Mouse (Mus musculus) gastrocnemius, adult 2 months (tissue): ENCODE measurements at regions not wholly inside any gene's neighbourhood (a gene's known extent, or its start where the extent isn't known, plus 50 kb on each side); places are given as distances from the start of the nearest gene placed in this dataset.

Experiments used
- DNase-seq: peaks from one replicate; pipeline ENCODE4 v3.0.0; 2022
- H3K27ac ChIP-seq: fragments of 200-600 bp; 2 replicates; pipeline ENCODE4 v1.8.1; 2022; ENCODE audit warnings: mild to moderate bottlenecking
- H3K4me3 ChIP-seq: fragments of 200-600 bp; 2 replicates; pipeline ENCODE4 v1.8.1; 2022; ENCODE audit warnings: mild to moderate bottlenecking, moderate library complexity
- CTCF ChIP-seq: fragments of 200-600 bp; IDR thresholded peaks from 2 replicates; pipeline ENCODE4 v1.8.1; 2022; ENCODE audit warnings: antibody characterized with exemption, mild to moderate bottlenecking, moderate library complexity
- intact Hi-C: fragments of 180-260 bp; cut with DNase I; formaldehyde crosslinking; loops from one replicate; pipeline ENCODE4 v1.15.1; 2025

DNA sequence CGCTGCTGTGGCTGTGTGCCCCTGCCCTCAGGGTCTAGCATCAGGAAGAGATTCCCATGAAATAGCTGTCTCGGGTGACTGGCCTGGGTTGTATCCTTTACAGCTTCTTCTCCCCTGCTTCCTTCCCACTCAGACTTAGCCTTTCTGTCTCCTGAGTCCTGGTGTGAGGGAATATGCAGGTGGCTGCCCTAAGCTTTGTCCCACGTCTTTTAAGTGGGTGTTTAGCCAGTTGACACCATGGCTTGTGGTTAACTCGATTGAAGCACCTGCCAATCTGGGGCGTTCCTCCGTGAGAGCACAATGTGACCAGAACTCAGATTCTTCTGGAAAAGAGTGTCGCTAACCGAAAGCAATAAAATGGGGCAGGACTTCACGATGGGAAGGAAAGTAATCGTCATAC is 369.4 kb upstream of the 3110018I06Rik start:
- Histone ChIP-seq H3K4me3 (no peak overlapping the region), H3K27ac (no peak overlapping the region)
- no peak for TF ChIP-seq CTCF
- intact Hi-C loops, result no loop called here
- no peak for DNase-seq

DNA sequence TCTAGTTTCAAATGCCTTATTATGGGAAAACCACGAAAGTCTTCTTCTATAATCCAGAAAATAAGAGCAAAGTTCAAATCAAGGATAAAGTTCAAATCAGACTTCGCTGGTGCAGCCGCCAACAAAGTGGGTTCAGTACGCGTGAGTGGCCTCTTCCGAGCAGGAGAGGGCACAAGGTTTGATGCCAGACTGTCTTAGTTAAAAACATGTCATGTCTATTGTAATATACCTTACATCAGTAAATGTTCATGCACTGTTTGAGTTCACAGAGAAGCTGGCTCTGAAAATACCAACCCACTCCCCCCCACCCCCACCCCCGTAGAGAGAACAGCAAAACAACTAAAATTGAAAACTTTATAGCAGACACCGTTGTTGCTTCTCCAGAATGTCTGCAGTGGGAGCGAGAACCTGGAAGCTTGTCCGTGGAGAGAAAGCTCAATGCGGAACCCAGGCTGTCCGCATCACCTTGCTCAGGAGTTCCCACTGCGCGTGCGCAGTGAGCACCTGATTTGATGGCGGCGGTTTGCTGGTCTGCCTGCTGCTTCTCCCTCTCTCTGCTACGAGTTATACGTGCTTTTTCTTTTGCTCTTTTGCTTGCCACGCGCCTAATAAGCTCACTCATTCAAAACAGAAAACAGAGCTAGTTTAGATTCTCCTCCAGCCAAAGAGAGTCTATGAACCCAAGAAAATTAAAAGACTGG is 367.8 kb upstream of the 3110018I06Rik start:
- DNase-seq, result no peak
- Histone ChIP-seq H3K27ac (no peak overlapping the region), H3K4me3 (no peak overlapping the region)
- TF ChIP-seq CTCF, result no peak
- intact Hi-C loops, result no loop called here

DNA sequence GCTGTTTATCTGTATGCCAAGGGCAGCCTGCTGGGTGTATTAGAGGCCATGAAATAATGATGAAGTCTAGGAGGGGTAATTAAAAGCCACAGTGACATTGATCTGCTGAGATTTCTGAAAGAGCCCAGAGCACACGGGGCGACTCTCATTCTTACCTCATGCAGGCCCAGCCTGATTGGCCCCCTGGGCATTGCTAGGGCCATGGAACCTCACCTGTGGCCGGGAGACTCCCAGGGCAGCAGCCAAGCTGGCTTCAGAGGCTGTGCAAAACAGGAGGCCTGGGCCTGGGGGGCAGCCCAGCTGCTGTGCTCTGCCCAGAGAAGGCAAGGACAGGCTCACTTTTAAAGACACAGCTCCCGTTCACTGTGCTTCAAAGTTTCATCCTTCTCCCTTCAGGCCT is 366.4 kb upstream of the 3110018I06Rik start:
- intact Hi-C loops, result no loop called here
- no peak for DNase-seq

DNA sequence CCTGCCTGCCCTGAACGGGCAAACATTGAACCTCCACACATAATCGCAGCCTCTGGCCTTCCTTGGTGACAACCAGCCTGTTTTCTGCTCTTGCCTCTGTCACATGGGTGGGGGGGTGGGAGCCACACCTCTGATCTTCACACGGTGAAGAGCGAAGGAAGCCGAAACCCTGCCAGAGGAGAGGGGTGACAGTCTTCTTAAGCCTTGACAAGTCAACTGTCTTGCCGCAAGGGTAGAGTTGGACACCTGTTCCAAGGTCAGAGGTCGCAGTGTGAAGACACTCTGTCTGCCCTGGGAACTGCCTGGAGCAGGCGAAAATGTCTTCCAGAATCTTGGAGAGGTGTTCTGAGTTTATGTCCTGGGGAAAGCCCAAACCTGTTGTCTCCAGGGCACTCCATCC is 364.8 kb upstream of the 3110018I06Rik start:
- no peak overlapping the region for H3K4me3 ChIP-seq
- no peak overlapping the region for H3K27ac ChIP-seq
- DNase-seq, result no peak
- intact Hi-C loops, result no loop called here
- TF ChIP-seq CTCF, result no peak

More for the DNA sequence above, 366.4 kb upstream of the 3110018I06Rik start:
- no peak overlapping the region for H3K4me3 ChIP-seq
- TF ChIP-seq CTCF, result no peak
- H3K27ac ChIP-seq, result no peak overlapping the region

DNA sequence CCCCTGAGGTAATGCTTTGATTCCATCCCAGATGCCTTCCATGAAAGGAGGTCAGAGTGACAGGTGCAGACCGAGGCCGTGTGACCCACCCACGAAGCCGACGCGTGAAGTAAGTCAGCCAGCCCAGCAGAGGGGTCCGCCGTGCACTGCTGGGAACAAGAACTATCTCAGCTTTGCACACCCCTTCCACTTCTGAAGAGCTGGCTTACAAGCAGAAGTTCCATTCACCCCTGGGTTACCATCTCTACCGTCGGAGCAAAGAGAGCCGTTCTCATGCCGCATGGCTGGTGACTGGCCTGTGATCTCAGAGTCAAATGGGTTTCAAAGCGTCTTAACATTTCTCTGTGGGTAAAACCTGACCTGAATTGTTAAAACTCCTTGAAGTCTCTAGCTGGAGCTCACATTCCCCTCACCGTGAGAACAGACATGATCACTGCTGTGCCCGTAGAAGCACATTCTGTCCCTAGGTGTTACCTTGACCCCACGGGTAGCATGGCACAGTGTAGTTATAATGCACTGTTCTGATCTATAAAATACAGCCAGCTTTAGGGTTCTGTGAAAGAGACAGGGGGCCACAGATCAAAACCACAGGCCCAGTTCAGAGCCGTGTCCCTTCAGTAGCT is 364.1 kb upstream of the 3110018I06Rik start:
- no peak for TF ChIP-seq CTCF
- Histone ChIP-seq H3K4me3 (no peak overlapping the region), H3K27ac (no peak overlapping the region)
- intact Hi-C loops, result no loop called here
- DNase-seq, result no peak

DNA sequence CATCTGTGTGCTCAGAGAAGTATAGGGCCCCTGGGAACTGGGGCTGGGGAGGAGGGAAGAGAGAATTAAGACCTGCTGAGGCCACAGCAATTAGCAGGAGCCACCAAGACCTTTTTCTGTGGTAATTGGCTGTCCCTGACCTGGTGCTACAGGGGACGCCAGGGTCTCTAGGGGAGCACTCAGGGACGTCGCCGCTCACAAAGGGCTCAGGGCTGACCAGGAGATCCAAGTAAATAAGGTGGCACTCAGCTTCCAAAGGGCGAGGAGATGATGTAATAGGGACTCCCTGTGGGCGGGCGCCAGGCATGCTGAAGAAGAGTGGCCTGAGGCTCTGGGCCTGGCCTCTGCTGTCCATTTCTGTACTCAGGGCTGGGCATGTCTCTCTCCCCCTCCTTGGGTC is 363.2 kb upstream of the 3110018I06Rik start:
- TF ChIP-seq CTCF, result no peak
- DNase-seq, result no peak
- intact Hi-C loops, result no loop called here
- Histone ChIP-seq H3K4me3 (no peak overlapping the region), H3K27ac (no peak overlapping the region)

DNA sequence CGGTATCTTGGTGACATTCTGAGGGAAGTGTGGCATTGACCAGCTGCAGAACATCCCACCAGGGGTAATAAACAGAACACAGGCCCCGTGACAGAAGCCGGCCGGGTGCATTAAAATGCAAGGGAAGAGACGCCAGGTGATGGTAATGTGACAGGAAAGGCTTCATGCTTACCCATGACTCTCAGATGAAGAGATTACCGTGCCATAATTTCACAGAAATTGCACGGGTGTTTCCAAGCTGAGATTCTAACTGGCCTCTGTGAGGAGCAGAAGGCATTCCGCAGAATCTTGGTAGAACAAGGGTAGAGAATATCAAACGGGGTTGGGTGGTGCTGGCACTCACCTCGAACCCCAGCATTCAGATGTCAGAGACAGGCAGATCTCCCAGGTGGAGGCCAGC is 362.4 kb upstream of the 3110018I06Rik start:
- no peak for DNase-seq
- intact Hi-C loops, result no loop called here
- no peak overlapping the region for H3K4me3 ChIP-seq
- no peak for TF ChIP-seq CTCF
- no peak overlapping the region for H3K27ac ChIP-seq

DNA sequence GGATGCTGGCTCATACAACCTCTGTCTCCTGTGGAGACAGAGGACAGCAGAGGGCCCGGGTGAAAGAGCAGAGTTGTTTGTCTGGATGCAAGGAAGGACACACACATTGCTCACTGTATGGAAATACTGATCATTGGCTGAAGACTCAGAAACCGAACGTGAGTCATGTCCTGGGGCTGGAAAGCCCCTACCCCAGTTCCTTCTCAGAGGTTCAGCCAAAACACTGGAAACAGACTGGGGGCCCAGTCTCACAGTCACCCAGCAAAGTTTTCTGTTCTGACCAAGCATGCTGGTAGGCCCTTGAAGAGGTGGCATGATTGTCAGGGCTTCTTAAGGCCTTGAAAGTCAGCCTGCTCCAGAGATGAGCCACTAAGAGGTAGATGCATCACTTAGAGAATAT is 360.8 kb upstream of the 3110018I06Rik start:
- DNase-seq, result no peak
- intact Hi-C loops, result no loop called here
- H3K27ac ChIP-seq, result no peak overlapping the region
- TF ChIP-seq CTCF, result no peak
- H3K4me3 ChIP-seq, result no peak overlapping the region

DNA sequence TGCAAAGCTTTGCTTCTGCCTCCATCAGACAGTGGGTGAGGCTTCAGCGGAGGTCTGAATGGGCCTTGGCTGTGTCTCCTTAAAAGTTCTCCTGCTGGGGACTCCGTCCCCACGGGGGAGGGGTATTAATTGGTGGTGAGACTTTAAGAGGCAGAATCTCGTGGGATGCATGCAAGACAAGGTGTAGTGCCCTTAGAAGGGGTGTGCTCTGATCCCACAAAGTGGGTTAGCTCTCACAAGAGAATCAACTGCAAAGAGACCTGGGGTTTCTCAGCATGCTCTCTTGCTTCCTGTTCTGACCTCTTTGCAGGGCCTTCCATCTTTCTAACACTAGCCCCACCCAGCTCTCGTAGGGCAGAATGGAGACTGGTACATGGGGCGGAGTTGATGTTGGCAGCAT is 359.2 kb upstream of the 3110018I06Rik start:
- intact Hi-C loops, result no loop called here
- DNase-seq, result no peak
- Histone ChIP-seq H3K4me3 (no peak overlapping the region), H3K27ac (no peak overlapping the region)
- no peak for TF ChIP-seq CTCF

DNA sequence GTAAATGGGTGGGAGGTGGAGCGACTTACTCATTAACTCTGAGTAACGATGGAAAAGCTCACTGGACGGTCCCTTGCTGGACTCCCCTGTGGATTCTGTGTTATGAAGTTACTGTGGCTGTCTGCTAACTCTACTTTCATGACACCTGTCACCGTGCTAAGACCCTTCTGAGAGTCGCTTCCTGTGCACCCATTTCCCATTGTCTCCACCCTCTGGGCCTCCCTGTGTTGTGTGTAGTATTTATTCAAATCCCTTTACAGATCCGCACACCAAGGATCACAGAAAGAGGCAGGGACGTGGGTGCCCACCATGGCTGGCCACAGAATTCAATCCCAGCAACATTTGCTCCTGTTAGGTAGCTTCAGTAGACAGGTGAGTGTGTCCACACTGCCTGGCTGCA is 357.1 kb upstream of the 3110018I06Rik start:
- no peak overlapping the region for H3K4me3 ChIP-seq
- no peak overlapping the region for H3K27ac ChIP-seq
- intact Hi-C loops, result no loop called here
- no peak for TF ChIP-seq CTCF
- DNase-seq, result no peak

DNA sequence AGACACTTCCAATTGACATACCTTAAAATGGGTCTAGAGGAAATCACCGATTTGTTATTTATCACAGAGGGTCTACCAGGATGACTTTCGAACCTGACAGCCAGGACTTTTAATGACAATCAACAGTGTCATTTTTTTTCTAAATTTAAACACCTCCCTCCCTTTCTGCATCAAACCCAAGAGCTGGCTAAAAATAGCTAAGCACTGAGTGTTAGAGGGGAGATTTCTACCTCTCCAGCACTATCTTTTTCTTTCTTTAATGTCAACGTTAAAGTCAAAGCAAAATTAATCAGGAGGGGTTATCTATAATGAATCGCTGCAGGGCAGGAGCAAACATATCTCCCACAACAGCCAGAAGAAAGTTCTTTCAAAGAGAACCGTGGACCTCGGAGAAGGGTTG is 356.6 kb upstream of the 3110018I06Rik start:
- Histone ChIP-seq H3K27ac (no peak overlapping the region), H3K4me3 (no peak overlapping the region)
- no peak for TF ChIP-seq CTCF
- intact Hi-C loops, result no loop called here
- DNase-seq, result no peak

DNA sequence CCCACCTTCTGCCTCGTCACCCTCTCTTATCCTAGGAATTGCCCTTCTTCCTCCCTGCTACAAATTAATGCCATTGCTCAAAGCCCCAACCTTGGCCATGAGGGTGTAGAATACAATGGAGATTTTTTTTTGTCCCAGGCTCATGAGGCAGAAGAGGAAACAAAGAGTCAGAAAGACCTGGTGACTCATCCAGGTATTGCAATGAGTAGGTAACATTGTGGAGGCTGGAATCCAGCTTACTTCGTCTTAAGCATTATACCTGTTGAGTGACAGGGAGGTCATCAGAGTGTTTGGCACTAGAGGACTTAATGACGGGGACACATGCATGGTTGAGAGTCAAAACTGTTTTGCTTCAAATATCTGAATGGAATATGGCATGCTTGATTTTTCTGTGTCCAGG is 355.9 kb upstream of the 3110018I06Rik start:
- intact Hi-C loops, result no loop called here
- DNase-seq, result no peak
- Histone ChIP-seq H3K27ac (no peak overlapping the region), H3K4me3 (no peak overlapping the region)
- no peak for TF ChIP-seq CTCF

DNA sequence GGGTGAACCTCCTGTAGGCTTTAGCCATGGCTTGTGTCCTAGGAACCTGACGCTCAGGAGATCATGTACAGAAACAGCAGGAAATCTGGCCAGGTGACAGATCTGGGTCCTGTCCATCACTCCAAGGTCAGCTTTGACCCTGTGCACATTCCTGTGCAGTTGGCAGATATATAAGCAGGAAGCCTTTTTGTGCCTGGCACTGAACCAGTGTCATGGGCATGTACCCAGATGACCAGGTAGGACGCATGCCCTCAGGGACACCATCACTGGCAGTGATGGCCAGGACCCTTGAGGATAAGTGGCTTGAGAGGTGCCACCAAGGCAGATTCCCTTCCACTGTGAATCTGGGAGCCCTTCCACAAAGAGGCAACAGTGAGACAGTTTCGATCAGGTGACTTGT is 354.1 kb upstream of the 3110018I06Rik start:
- Histone ChIP-seq H3K27ac (no peak overlapping the region), H3K4me3 (no peak overlapping the region)
- no peak for DNase-seq
- no peak for TF ChIP-seq CTCF
- intact Hi-C loops, result no loop called here
